Mouse (Mus musculus) kidney, adult 11 months (tissue): Measurements from ENCODE around the gene Gimap7.

Source experiments
- DNase-seq: peaks from one replicate; pipeline ENCODE4 v3.0.0; 2022

Gimap7 gene

DNA sequence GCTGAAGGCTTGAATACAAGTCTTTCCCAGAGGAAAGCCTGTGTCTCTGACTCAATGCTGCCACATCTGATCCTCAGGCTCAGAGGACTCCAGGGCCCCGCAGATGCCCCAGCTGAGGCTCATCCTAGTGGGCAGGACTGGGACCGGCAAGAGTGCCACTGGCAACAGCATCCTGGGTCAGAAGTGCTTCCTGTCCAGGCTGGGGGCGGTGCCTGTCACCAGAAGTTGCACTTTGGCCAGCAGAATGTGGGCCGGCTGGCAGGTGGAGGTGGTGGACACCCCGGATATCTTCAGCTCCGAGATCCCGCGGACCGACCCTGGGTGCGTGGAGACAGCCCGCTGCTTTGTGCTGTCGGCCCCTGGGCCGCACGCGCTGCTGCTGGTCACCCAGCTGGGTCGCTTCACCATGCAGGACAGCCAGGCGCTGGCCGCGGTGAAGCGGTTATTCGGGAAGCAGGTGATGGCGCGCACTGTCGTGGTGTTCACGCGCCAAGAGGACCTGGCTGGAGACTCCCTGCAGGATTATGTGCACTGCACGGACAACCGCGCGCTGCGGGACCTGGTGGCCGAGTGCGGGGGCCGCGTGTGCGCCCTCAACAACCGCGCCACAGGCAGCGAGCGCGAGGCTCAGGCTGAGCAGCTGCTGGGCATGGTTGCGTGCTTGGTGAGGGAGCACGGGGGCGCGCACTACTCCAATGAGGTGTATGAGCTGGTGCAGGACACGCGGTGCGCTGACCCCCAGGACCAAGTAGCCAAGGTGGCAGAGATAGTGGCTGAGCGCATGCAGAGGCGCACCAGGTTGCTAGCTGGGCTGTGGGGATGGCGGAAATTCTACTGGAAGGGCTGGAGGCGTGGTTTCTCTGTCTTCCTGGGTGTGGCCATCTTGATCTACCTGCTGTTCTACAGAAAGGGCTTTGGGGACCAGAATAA is 24.3 kb downstream of the Gimap7 start:
- peak; percentile 90 for DNase-seq

DNA sequence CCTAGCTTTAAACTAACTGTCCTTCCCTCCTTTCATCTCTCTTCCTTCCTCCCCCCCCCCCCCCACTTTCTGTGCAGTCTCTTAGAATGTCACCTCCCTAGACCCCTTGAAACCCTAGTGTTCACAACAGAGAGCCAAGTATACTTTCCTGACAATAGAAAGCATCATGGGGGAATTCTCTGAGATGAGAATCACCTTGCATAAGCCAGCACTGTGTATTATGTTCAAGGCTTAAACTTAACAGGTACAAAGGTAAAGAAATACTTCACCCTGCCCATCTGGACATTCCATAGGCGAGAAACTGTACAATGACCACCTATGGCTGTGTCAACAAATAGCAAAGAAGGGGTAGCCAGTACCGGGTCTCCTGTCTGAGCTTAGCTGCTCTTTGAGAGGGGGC is 27.1 kb downstream of the Gimap7 start:
- no peak for DNase-seq

DNA sequence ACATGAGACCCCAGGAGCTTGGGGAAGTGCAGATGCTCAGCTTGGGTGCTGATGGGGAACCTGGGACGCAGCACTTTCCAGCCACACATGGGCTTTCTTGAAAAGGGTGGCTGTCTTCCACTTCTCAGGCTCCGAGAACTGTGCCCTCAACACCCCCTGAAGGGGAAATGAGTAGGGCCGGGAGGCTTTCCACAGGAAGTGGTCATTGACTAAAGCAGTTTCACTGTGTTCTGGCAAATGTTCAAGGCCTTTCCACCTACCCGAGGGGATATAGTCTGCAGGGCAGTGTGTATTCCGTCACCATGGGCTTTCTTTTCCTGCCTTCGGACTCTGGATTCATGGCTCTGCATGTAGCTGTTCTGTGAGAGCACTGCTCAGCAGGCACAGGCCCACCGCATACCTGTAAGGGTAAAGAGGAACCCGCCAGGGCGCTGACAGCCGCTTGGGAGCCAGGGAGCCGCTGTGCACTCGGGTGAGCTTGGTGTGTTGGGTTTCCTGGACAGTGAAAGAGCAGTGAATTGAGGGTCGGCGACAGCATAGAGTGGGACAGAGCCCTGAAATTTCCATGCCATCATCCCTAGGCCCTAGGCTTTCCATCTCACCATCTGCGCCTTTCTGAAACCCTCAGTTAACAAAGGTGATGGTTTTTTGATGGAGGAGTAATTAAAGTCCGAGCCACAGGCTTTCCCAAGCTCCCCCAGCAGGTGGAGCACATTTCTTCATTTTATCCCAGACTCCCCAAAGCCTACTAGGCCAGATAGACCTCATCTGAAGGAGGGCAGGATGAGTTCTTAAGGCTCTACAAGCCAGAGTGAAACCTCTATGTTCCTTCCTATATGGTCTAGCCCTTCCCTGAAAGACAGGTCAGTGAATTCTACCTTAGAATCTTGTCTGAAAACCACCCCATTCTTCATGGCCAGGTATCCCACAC is 27.8 kb downstream of the Gimap7 start, which contains the start of gene Gimap5:
Gimap5 (plus strand) TSS at position 239 of the 931 bp plus-strand sequence.
- DNase-seq: peak; percentile 70

DNA sequence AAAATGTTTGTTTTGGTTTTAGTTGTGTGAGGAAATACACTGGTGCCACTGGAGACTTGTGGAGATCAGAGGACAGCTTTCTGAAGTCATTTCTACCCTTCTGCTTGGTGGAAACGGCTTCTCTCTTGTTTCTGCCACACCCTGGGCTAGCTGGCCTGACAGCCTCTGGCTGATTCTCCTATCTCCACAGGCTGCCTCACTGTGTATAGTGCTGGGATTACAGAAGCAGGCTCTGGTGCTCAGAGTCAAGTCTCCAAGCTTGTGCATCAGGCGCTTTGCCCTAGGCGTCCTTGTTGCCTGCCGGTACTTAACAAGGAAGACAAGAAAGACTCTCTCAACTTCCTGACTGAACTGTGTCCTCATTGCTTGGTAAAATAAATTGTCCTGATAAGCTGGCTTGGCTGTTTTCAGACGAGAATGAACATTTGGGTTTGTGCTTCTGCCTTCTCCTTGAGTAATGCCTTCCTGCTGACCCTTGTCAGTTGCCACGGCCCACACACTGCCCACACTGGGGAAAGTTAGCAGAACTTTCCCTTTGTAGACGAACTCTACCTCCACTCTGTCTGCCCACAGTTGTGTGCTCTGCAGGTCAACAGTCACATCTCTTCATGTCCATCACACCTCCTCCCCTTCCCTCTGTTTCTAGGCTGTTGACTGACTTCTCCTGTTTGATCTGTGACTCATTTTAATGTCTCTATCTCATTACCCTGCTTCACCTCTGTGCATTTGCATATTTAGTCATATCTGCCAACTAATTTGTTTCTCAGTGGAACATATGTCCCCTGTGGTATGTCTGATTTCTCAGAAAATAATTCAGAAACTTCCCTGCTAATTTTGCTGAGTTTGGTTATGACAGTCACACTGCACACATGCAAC is 28.9 kb downstream of the Gimap7 start:
- peak; percentile 37 for DNase-seq

DNA sequence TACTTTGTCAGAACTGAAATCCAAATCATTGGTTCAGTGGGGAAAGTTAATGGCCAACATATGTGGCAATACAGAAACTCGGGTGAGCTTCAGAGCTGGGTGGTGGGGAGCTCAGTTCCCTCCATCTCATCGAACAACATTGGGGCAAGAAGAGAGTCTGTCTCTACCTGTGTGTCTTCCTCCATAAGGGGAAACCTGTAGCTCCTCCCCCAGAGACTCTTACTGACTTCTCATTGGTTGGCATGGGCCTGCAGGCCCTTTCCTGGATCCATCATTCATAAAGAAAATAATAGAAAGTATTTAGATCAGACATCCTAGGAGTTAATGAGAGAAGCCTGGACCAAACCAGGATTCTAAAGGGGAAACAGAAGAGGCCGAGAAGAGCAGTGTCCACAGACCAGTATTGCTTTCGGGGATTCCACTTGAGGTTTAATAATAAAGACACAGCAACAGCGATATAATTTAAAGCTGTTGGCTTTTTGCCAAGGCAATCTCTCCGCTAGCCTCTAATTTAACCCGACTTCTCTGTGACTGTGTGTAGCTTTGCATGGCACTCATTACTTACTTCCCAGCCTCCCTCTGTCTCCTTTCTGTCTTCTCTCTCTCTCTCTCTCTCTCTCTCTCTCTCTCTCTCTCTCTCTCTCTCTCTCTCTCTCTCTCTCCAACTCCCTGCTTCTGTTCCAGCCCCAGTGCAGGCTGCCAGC is 45.3 kb downstream of the Gimap7 start:
- no peak for DNase-seq

DNA sequence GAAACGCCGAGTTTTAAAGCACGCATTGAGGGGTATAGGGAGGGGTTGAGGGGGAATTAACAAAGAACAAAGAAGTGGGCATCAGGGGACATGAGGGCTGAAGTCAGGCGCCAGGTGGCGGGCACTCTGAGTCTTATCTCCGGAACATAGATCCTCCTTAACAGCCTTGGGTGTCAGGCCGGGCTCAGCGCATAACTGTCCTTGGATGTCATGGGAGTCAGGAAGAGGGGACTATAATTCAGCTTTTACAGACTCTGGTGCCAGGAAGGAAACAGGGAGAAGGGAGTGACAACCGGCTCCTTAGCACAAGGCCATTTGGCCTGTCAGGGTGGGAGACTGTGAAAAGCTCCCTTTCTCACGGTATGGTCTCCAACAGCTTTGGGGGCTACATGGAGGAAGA is 46.1 kb downstream of the Gimap7 start:
- peak; percentile 46 for DNase-seq

DNA sequence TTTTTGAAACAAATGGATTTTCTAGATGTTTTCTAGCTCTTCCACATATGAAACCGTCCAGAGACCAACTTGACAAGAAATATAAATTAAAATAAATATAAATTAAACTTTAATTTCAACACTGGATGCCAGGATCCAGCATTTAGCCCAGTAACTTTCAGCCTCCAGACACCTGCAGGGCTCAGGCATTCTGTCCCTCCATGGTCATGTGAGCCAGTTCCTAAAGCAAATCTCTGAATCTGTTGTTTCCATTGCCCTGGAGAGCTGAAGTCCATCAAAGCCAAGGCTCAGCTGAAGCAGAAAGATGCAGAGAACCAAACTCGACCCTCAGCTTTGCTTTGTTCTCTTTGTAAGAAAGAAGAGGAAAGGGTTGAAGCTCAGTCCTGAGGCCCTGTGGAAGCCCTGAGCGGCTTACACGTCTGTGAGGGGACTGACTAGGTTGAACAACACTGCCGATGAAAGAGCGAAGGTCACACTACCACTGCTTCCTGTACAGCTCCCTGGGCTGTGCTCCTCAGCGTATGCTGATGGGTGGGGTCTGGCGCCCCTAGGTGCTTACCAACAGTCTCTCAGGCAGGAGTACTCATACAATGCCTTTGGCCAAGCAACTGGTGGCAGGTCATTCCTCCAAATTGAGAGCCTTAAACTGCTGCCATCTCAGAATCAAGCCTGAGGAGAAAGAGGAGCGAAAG is 49.9 kb downstream of the Gimap7 start:
- DNase-seq: no peak

DNA sequence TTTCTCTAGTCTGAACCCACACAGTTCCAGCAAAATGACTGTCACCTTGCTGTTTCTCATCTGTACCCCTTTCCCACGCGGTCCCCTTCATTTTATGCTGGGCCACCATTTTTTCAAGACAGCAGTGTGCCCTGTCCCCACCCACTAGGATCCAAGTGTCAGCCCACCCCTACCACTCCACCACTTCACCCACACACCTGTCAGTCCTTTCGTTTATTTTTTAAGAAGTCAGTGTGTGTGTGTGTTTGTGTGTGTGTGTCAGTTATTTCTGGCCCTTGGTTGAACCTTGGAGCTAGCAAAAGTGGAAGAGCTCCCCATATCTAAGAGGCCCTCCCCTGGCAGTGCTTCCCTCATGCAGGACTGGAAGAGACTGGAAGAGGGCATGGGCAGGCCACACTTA is 50.5 kb downstream of the Gimap7 start:
- DNase-seq: no peak

DNA sequence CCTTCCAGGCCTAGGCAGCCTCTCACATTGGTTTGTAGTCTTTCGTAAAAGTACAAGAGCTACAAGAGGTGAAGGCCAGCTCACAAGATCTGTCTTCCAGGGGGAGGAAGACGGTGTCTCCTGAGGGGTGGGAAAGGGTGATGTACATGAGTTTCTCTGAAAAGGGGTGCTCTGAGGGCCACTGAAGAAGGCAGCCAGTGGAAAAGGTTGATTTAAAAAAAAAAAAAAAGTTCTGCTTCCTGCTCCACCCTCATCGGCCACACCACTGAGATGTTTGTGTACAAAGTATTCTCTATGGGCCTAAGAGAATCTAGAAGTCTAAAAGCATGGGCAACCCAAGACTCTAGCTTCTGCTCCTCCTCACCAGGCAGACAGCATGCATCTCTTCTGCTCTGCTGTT is 52.3 kb downstream of the Gimap7 start, which contains the start of gene Gimap3:
Gimap3 (minus strand) TSS at position 156 of the 400 bp plus-strand sequence.
- DNase-seq: no peak

DNA sequence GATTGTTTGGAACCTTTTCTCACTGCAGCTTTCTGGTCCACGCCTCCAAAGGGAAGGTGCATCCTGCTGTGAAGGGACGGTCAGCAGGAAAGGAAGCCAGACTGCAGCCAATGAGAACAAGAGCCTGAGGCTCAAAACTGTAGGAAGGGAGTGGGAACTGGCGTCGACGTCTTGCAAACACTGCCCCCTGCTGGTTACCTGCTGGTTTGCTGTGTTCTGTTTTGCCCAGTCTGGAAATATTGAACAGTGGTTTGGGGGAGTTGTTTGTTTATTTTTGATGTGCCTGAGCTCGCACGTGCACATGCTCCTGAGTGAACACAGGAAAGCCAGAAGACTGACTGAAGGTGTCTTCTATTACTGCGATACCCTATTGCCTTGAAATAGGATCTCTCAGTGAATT is 53.6 kb downstream of the Gimap7 start:
- peak; percentile 83 for DNase-seq
